Mouse (Mus musculus): ENCODE measurements at regions not wholly inside any gene's neighbourhood (a gene's known extent, or its start where the extent isn't known, plus 50 kb on each side); places are given as distances from the start of the nearest gene placed in this dataset.

GRCm38 (mm10) chr2:101206637-101207036, 417.9 kb upstream of the Rag2 start:
- DNase-seq, result no peak

GRCm38 (mm10) chr2:101209136-101209535, 415.4 kb upstream of the Rag2 start:
- no peak for DNase-seq

- peak; percentile 72 for DNase-seq
Observed at GRCm38 (mm10) chr2:101220759-101221158, 403.8 kb upstream of the Rag2 start.

DNA sequence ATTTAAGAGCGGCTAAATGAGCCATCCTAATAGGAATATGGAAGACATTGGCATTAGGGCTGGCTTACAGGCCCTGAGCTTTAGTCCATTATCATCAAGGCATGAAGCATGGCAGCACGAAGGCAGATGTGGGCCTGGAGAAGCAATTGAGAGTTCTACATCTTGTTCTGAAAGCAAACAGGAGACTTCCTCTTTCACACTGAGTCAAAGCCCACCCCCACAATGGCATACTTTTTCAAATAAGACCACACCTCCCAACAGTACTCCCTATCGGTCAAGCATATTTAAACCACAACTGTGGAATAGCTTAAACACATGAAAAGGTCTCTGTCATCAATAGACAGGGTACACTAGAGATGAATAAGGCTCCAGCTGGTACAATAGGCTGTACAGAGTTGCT, 381.5 kb upstream of the Rag2 start:
- DNase-seq, result no peak

GRCm38 (mm10) chr2:101247133-101247532, 377.4 kb upstream of the Rag2 start:
- peak; percentile 47 for DNase-seq

- no peak for DNase-seq
Observed at GRCm38 (mm10) chr2:101252228-101252627, 372.3 kb upstream of the Rag2 start.

DNA sequence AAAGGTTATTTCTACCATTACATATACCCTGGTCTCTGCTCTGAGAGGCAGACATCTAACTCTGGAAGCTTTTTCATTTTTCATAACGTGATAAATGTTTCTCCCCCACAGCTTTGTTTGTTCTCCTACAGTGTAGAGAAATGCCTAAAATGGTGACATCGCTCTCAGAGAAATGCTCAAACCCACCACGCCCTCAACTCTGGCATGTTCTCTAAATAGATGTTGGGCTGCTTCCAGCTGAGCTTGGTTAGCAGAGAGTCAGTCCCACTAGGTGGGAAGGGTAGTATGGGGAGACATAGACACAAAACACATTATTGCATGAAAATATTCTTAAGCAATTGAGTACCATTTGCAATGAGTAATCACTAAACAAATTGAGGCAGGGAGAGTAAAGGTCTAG, 368.1 kb upstream of the Rag2 start:
- DNase-seq, result no peak

DNA sequence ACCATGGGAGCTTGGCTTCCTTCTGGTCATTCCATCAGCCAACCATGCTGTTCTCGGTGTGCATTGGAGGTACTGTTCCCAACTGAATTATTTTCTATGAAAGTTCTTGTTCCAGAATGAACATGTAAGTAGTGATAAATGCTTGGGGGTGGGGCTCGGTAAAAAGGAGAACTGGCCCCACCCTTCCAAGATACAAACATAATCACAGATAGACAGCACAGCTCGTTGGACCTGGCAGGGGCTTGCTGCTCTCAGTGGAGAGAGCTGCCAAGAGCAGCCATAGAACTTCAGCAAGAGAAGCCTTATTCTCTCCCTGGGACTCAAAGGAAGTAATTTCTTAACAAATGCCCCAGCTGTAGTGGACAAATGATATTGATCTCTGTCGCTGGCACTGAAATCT, 360.6 kb upstream of the Rag2 start:
- DNase-seq, result no peak

DNA sequence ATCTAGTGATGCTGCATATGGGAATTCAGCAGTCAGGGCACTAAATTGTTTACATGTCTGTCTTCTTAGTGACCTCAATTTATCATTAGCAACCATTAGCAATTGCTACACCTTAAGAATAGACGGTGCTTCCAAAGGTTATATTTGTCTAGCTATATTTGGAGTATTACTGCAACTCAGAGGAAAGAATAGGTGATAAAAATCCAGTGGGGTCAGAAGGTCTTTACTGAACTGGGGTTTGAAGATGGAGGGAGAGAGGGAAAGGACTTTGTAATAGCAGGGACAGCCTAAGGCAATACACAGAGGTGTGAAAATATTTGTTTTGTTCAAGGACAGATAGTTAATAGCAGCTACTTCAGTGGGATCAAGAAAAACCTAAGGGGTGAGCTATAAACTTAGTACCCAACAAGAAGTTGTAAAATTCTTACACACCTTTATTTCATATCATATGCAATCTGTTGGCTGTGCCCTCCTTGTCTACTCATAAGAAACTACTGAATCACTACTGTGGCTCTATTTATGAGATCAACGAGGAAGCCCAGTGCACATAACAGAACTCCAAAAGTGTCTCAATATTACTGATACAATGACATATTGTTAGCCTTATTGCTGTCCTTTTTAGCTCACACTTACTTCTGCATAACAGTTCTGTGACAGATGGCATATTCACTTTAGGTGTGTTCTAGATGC, 357.7 kb upstream of the Rag2 start:
- no peak for DNase-seq

DNA sequence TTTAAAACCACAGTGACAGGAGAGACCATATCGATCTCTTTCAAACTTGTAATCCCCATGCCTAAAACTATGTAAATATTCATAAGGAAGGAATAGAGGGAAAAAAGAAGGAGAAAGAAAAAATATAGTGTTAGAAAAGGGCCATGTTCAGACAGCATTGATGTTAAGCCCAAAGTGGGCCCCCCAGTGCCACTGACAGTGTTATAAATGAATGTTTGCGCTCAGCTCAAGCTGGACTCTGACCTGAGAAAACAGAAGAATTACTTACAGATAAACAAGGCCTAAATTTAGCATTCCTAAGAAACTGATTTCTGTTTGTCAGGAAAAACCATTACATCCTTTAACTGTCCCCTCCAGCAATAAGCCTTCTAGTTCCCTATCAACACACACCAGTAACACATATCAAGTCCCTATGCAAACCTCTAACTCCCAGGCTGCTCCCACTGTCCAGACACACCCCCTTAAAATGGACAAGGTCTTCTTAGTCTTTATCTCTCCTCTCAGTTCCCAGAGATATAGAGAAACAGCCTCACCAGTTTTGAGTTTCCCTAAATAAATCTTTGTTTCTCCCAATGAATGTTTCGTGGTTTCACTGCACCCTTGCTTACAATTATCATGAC, 350.4 kb upstream of the Rag2 start:
- DNase-seq, result no peak

GRCm38 (mm10) chr2:101284886-101285285, 339.6 kb upstream of the Rag2 start:
- no peak for DNase-seq

GRCm38 (mm10) chr2:101288119-101288518, 336.4 kb upstream of the Rag2 start:
- DNase-seq, result no peak

- DNase-seq, result peak; percentile 41
Observed at GRCm38 (mm10) chr2:101289168-101289567, 335.4 kb upstream of the Rag2 start.

DNA sequence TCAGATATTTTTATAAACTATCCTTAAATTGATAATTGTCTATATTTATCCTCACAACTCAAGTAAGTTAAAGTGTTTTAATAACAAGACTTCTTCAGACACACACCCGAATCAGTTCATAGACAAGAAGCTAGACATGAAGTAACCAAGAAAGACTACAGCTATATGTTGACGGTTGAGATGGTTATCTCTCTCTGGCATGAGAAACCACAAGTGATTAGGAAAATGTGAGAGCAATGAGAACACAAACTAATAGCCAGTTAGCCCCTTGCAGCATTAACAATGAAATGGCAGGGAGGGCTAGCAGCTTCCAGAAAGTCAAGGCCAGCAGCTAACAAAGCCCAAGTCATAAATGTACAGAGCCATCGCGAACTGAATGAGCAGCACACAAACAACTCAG, 333.8 kb upstream of the Rag2 start:
- no peak for DNase-seq

DNA sequence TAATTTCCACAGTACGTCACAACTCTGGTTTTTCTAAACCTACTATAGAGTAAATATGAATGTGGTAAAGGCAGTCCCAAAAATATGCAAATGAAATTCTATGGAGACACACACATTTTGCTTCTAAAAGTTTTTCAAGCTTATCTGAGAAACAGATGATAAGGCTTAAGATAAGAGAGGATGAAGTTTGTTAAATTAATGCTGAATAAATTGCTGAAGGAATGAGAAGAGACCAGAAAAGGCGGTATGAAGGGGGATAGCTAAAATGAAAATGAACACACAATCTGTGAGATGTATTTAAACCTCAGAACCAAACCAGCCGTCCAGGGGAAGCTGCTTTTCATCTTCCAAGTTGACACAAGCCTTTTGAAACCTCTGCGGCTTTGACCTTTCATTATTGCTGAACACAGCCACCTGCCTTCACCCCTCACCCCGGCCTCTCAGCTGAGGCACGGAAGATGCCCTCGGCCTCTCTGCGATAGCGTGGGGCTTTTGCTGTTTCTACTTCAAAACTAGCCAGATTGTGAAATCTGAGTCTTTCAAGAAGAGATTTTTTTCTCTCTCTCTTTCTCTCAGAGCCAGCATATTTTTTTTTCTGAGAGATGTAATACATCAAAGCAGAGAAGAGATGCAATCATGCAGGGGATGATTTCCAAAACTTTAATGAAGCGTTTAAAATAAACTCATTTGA, 328.7 kb upstream of the Rag2 start:
- DNase-seq, result peak; percentile 21

GRCm38 (mm10) chr2:101296369-101296682, 328.2 kb upstream of the Rag2 start:
- DNase-seq, result no peak

- no peak for DNase-seq
Observed at GRCm38 (mm10) chr2:101296778-101297177, 327.7 kb upstream of the Rag2 start.

GRCm38 (mm10) chr2:101299126-101299525, 325.4 kb upstream of the Rag2 start:
- DNase-seq, result no peak

DNA sequence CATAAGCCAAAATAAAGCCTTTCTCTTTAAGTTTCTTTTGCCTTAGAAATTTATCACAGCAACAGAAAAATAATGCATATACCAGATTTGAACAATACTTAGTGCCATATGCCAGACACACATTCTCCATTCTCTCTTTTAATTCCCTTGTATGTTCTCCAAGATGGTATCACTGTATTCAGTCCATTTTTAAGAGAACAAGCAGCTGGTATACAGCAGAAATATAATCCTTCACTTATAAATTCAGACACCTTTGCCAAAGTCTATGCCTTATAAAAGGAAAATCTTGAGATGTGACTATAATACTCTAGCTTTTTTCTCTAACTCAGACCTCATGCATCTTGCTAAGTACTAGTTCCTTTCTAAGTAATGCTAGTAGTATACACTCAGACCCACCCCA, 324.4 kb upstream of the Rag2 start:
- DNase-seq, result no peak

GRCm38 (mm10) chr2:101321286-101321914, 303.1 kb upstream of the Rag2 start:
- DNase-seq, result no peak

DNA sequence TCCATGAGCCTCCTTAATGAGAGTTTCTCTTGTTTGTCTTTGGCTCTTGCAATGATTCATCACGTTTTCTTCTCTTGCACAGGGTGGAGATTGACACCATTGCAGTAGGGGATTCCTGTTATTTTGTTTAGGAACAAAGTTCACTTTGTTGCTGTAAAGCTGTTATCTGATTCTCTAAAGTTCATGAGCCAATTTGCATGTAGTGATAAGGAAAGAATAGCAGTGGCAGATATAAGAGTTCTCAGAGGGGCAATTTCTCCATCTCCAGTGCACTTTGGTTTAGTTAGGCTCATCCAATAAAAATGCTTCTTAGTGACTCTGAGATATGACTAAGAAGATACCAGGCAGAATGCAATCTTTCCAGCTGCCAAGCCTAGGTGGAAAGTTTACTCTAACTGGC, 267.8 kb upstream of the Rag2 start:
- DNase-seq, result no peak

- DNase-seq, result peak; percentile 9
Observed at GRCm38 (mm10) chr2:101364256-101364655, 260.3 kb upstream of the Rag2 start.

GRCm38 (mm10) chr2:101368278-101368677, 256.2 kb upstream of the Rag2 start:
- peak; percentile 10 for DNase-seq

All from retina, postnatal 1 day (tissue).